Mouse (Mus musculus) liver, embryonic 13.5 days (tissue): ENCODE measurements around the gene Chd2. TPM values are rescaled to one million over a fixed set of nuclear protein-coding genes. Genes with fewer than 3 reads are reported as not detected.

Experiments
- ATAC-seq: fragments of 200-750 bp; cut with Nextera tagmentation; 2 replicates; pipeline ENCODE4 v1.8.0; 2017; ENCODE audit warnings: low read depth, mild to moderate bottlenecking, moderate number of reproducible peaks, moderate library complexity
- DNase-seq: peaks from one replicate; pipeline ENCODE4 v3.0.0; 2022
- H3K27ac ChIP-seq: fragments of 300-500 bp; sonication (generic); 2 replicates; pipeline ENCODE4 v1.5.1; 2015; ENCODE audit warnings: moderate library complexity, mild to moderate bottlenecking, inconsistent platforms
- H3K27me3 ChIP-seq: fragments of 300-500 bp; sonication (generic); 2 replicates; pipeline ENCODE4 v1.6.1; 2015; ENCODE audit warnings: mild to moderate bottlenecking, inconsistent platforms
- H3K36me3 ChIP-seq: fragments of 300-500 bp; sonication (generic); 2 replicates; pipeline ENCODE4 v1.6.1; 2015; ENCODE audit warnings: mild to moderate bottlenecking, inconsistent platforms
- H3K4me1 ChIP-seq: fragments of 300-500 bp; sonication (generic); replicated peaks from 2 replicates; pipeline ENCODE4 v1.6.1; 2015; ENCODE audit warnings: inconsistent platforms
- H3K4me2 ChIP-seq: fragments of 300-500 bp; sonication (generic); 2 replicates; pipeline ENCODE4 v1.6.1; 2015; ENCODE audit warnings: inconsistent platforms, mild to moderate bottlenecking, moderate library complexity
- H3K4me3 ChIP-seq: fragments of 300-500 bp; sonication (generic); replicated peaks from 2 replicates; pipeline ENCODE4 v1.5.1; 2015; ENCODE audit warnings: mild to moderate bottlenecking, inconsistent platforms
- H3K9ac ChIP-seq: fragments of 300-500 bp; sonication (generic); 2 replicates; pipeline ENCODE4 v1.6.1; 2015; ENCODE audit warnings: mild to moderate bottlenecking, inconsistent platforms
- H3K9me3 ChIP-seq: fragments of 300-500 bp; sonication (generic); replicated peaks from 2 replicates; pipeline ENCODE4 v1.6.1; 2016; ENCODE audit warnings: inconsistent platforms
- WGBS: fragments of 180-500 bp; shearing (Covaris S2); methylation state at CpG from one replicate; pipeline ENCODE4 v1.1.7; 2015; ENCODE audit not compliant: insufficient replicate concordance; 5-methylcytosine and 5-hydroxymethylcytosine counted together
- polyA plus RNA-seq: library from polyadenylated mRNA; unstranded; fragments of >200 nt; fragmentation: Nextera tagmentation; extraction: Ambion mirVana; gene quantifications from 2 replicates; pipeline ENCODE4 v1.2.1, GENCODE M21; 2015

The Chd2 gene
- polyA plus RNA-seq, 1 experiment from 2014 or later: 18.8 TPM

DNA sequence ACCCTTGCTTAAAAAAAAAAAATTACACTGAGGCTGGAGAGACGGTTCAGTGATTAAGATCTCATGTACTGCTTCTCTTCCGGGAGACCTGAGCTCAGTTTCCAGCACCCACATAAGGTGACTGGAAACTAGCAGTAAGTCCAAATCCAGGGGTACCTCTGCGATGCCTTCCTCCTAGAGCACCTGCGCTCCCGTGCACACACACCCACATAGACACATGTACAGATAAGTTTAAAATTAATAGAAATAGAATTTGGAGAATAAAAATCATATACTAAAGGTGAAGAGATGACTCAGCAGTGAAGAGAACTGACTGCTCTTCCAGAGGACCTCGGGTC is 18.2 kb upstream of the Chd2 start:
- peaks cover 27% of the 10 kb centered on the region for H3K4me1 ChIP-seq
- no peak for DNase-seq
- no peaks in the 10 kb centered on the region for H3K27me3 ChIP-seq
- peak overlapping the region; percentile 73 for H3K4me3 ChIP-seq
- H3K9me3 ChIP-seq: no peaks in the 10 kb centered on the region
- no peak for ATAC-seq
- peak overlapping the region; percentile 95 for H3K27ac ChIP-seq
- H3K36me3 ChIP-seq: no peaks in the 10 kb centered on the region
- 65% methylated on average over 6 of the region's 6 CpGs for WGBS
- peak overlapping the region; percentile 74 for H3K4me2 ChIP-seq
- H3K9ac ChIP-seq: peak overlapping the region; percentile 86

- peak overlapping the region; percentile 95 for H3K27ac ChIP-seq
- ATAC-seq: no peak
- 13% methylated on average over 8 of the region's 8 CpGs for WGBS
- no peaks in the 10 kb centered on the region for H3K27me3 ChIP-seq
- H3K9ac ChIP-seq: peak overlapping the region; percentile 86
- H3K4me2 ChIP-seq: peak overlapping the region; percentile 74
- no peaks in the 10 kb centered on the region for H3K36me3 ChIP-seq
- H3K4me1 ChIP-seq: peaks cover 27% of the 10 kb centered on the region
- peak overlapping the region; percentile 73 for H3K4me3 ChIP-seq
- H3K9me3 ChIP-seq: no peaks in the 10 kb centered on the region
- DNase-seq: no peak
Observed at GRCm38 (mm10) chr7:73559170-73559852, 17.7 kb upstream of the Chd2 start.

DNA sequence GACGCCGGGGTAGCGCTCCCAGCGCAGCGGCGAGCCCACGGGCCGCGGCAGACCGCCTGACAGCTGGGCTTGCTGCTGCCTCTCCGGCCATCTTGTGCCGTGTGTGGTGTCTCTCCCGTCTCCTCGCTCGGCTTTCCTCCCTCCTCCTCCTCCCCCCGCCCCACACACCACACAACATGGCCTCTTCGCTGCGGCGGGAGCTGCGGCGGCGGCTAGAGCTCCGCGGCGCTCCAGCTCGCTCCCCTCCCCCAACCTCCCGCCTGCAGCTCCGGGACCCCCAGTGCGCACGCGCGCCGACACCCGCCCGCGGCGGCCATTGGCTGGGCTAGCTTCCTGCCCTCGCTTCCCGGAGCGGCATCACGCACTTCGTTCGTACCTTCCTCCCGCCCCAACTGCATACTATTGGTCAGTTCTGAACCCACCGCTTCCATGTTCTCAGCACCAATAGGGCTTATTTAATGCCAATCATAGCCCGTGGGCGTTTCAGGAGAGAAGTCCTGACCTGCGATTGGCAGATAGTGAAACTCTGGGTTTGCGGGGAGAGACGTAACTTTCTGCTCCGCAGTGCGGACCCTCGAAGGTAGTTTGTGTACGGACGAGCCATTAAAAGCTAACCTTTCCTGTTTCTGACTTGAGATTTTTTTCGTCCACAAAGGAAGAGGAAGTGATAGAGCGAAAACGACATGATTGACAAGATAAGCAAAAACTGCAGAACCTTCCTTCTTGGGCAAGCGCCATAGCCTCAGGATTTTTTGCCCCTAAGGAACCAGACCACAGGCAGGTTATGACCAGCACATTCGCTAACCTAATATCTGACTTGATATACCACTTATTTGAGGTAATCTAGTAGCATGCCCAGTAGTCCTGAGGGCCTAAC is 16.9 kb upstream of the Chd2 start:
- H3K27me3 ChIP-seq: no peaks in the 10 kb centered on the region
- peak overlapping the region; percentile 100 for H3K4me3 ChIP-seq
- H3K4me1 ChIP-seq: peaks cover 27% of the 10 kb centered on the region
- DNase-seq (peak; percentile 99), ATAC-seq (peak; percentile 98)
- H3K36me3 ChIP-seq: no peaks in the 10 kb centered on the region
- peak overlapping the region; percentile 100 for H3K9ac ChIP-seq
- peak overlapping the region; percentile 99 for H3K27ac ChIP-seq
- H3K9me3 ChIP-seq: no peaks in the 10 kb centered on the region
- peak overlapping the region; percentile 74 for H3K4me2 ChIP-seq
- under 1% methylated on average over 54 of the region's 60 CpGs for WGBS

DNA sequence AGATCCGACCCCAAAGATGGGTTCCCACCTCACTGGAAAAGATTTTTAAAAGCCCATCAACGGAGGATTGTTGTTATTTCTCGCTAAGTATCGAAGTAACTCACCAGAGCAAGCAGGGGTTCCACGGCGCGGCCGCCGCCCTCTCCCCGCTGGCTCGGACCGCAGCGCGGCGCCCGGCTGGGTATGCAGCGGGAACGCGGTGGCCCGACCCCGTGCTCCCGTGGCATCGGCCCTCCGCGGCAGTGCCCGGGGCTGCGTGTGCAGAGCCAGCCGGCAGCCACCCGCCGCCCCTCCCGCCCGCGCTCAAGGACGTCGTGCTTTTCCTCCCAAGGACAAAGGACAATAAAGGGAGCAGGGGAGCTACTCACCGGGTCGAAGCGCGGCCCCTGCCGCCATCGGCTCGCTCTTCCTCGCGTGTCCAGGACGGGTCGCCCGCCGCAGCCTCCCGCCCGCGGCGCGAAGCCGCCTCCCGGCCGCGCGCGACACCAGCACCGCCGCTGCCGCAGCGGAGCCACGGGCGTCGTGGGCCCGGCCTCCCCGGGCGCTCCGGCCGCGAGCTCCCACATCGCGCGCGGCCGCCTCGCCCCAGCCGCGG is 16.1 kb upstream of the Chd2 start:
- ATAC-seq: peak; percentile 18
- under 1% methylated on average over 80 of the region's 80 CpGs for WGBS
- Histone ChIP-seq H3K9me3 (no peaks in the 10 kb centered on the region), H3K4me2 (peak overlapping the region; percentile 33), H3K4me3 (peak overlapping the region; percentile 100), H3K27ac (peak overlapping the region; percentile 99), H3K27me3 (no peaks in the 10 kb centered on the region), H3K4me1 (peaks cover 29% of the 10 kb centered on the region), H3K9ac (peak overlapping the region; percentile 100), H3K36me3 (peaks cover 1% of the 10 kb centered on the region; the same call in 1 of the 2 replicates)
- peak; percentile 46 for DNase-seq

DNA sequence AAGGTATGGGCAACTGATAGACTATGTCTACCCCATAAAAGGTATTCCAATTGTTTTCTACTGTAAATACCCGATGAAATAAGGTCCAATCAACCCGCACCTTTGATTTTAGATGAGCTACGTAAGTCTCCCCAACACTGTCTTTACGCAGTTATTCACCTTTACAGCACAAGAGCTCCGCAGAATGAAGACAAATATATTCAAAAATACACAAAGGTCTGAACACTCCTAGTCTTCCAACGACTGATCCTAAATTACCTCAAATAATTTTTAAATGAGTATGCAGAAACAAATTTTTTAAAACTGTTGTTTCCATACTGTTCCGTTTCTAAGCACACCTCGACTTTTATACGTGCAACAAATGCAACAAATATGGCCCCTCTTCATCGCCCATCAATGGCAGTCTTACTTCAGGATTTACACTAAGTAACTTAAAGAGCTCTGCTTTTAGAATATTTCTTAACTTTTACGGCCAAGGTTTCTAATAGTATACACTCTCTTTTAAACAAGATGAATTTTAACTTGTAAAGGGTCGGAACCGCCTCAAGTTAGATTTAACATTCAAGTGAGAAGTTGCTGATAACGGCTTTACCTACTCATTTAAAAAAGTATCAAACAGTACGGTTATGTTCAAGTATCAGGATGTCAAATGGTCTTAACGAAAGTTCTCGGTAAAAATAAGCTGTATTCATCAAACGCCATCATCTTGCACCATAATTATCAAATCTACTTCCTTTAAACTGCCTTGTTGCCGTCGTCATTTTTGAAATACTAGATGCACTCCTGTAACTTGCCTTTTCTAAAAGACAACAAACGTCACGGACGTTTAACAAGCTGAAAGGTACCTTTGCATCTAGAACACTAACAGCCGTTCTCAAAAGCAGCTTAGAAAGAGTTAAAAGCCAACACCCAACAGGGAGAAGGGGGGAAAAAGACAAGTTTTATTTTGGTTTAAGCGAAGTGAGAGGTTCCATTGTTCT is 15.3 kb upstream of the Chd2 start:
- no peak for ATAC-seq
- peaks cover 8% of the 10 kb centered on the region; the same call in 1 of the 2 replicates for H3K36me3 ChIP-seq
- peak overlapping the region; percentile 100 for H3K4me3 ChIP-seq
- H3K27ac ChIP-seq: peak overlapping the region; percentile 99
- H3K9ac ChIP-seq: peak overlapping the region; percentile 100
- no peaks in the 10 kb centered on the region for H3K9me3 ChIP-seq
- H3K4me2 ChIP-seq: peak overlapping the region; percentile 53
- under 1% methylated on average over 25 of the region's 25 CpGs for WGBS
- H3K27me3 ChIP-seq: no peaks in the 10 kb centered on the region
- peak; percentile 26 for DNase-seq
- peaks cover 36% of the 10 kb centered on the region for H3K4me1 ChIP-seq

GRCm38 (mm10) chr7:73555918-73556580 is 14.4 kb upstream of the Chd2 start:
- Histone ChIP-seq H3K27me3 (no peaks in the 10 kb centered on the region), H3K9ac (peak overlapping the region; percentile 100), H3K4me3 (peak overlapping the region; percentile 100), H3K4me2 (peak overlapping the region; percentile 25; the same call in 1 of the 2 replicates), H3K9me3 (no peaks in the 10 kb centered on the region), H3K4me1 (peaks cover 34% of the 10 kb centered on the region), H3K36me3 (peaks cover 14% of the 10 kb centered on the region), H3K27ac (no peak overlapping the region)
- WGBS: 8% methylated on average over 4 of the region's 4 CpGs
- ATAC-seq (no peak), DNase-seq (no peak)

DNA sequence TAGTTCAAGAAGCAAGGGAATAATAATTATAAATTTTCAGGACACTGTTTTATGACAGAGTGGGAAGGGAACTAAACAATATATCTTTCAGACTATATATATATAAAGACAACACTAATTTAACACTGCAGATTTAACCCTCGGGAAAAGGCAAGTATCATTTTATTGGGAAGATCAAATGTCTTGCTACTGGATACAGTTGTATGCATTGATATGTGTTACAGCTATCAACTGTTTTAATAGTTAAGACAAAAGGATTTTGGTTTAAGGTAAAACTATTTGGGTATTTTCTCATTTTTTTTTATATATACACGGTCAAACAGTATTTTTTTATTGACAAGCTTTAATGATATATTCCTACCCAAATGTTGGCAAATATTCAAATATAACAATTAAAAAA is 13.2 kb upstream of the Chd2 start:
- Histone ChIP-seq H3K27me3 (no peaks in the 10 kb centered on the region), H3K27ac (no peak overlapping the region), H3K36me3 (peaks cover 23% of the 10 kb centered on the region), H3K4me3 (no peak overlapping the region), H3K4me1 (peaks cover 30% of the 10 kb centered on the region), H3K9me3 (no peaks in the 10 kb centered on the region), H3K4me2 (no peak overlapping the region), H3K9ac (no peak overlapping the region)
- WGBS: 60% methylated on average over 2 of the region's 2 CpGs
- DNase-seq (no peak), ATAC-seq (no peak)

DNA sequence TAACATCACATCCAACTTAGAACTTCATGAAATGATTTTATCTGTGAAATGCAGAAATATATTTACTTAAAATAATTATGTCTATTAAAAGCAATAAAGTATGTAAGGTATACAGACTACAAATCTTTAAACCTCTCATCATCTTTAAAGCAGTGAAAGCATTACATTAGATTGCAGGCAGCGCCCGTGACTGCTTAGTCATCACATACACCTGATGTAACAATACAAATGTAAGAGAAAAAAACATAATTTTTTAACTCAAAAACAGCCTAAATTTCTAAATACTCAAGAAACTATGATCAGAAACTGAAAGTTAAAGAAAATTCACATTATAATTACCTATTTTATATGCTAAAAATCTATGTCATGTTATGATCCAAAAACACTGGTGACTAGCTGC is 11.5 kb upstream of the Chd2 start:
- H3K27me3 ChIP-seq: no peaks in the 10 kb centered on the region
- 59% methylated on average over 2 of the region's 2 CpGs for WGBS
- DNase-seq (no peak), ATAC-seq (no peak)
- peaks cover 36% of the 10 kb centered on the region for H3K36me3 ChIP-seq
- H3K4me1 ChIP-seq: peaks cover 36% of the 10 kb centered on the region
- no peak overlapping the region for H3K9ac ChIP-seq
- H3K4me3 ChIP-seq: no peak overlapping the region
- no peak overlapping the region for H3K4me2 ChIP-seq
- H3K27ac ChIP-seq: no peak overlapping the region
- no peaks in the 10 kb centered on the region for H3K9me3 ChIP-seq

GRCm38 (mm10) chr7:73552054-73552750 is 10.6 kb upstream of the Chd2 start:
- peak overlapping the region; percentile 43 for H3K4me2 ChIP-seq
- H3K9ac ChIP-seq: peak overlapping the region; percentile 30; the same call in 1 of the 2 replicates
- DNase-seq (no peak), ATAC-seq (peak; percentile 80)
- no peaks in the 10 kb centered on the region for H3K27me3 ChIP-seq
- peaks cover 39% of the 10 kb centered on the region for H3K4me1 ChIP-seq
- 0 out of 2 replicates have a peak overlapping the region, but pooled peaks have one; percentile 11 for H3K4me3 ChIP-seq
- no peaks in the 10 kb centered on the region for H3K9me3 ChIP-seq
- WGBS: 63% methylated on average over 7 of the region's 7 CpGs
- H3K36me3 ChIP-seq: peaks cover 39% of the 10 kb centered on the region
- peak overlapping the region; percentile 76 for H3K27ac ChIP-seq

DNA sequence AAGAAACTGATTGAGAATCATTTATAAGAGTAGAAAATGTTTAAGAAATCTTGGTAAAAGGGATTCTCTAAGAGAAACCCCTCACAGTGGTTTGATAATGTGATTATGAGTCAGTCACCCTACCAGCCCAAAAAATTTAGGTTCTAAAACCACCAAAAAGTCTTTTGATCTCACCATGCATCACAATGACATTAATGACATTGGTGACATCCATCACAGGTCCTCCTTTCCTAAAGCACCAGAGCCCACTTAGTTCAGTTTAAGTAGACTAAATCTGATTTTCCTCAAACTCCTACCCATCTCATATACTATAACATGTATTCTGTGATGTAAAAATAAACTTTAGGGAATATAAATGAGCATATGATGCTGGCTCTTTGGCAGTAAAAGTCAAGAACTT is 9.7 kb upstream of the Chd2 start:
- Histone ChIP-seq H3K9me3 (no peaks in the 10 kb centered on the region), H3K4me2 (no peak overlapping the region), H3K27ac (peak overlapping the region; percentile 76), H3K4me3 (no peak overlapping the region), H3K4me1 (peaks cover 47% of the 10 kb centered on the region), H3K36me3 (peaks cover 46% of the 10 kb centered on the region), H3K27me3 (no peaks in the 10 kb centered on the region), H3K9ac (no peak overlapping the region)
- ATAC-seq (no peak), DNase-seq (no peak)
